In genomic region chr8:84147324-84147766, GRCm38 (mm10) we compare ENCODE assay signal across 8 mouse cellular contexts. TPM values are rescaled to one million over a fixed set of nuclear protein-coding genes. Genes with fewer than 3 reads are reported as not detected.
DNase-seq lines count a peak whose midpoint lies in the region; ATAC-seq and TF ChIP-seq lines count a peak whose summit lies in the region.

No protein-coding gene starts in this region.

- H3K27me3 ChIP-seq in cerebellum, adult 2 months (ENCODE audit: control insufficient read depth, insufficient read depth, low read length), result no peaks in the 10 kb centered on the region
- H3K27me3 ChIP-seq in forebrain, embryonic 14.5 days (replicated peaks; ENCODE audit: control insufficient read depth, insufficient read depth, low read length), result no peaks in the 10 kb centered on the region
- H3K27me3 ChIP-seq in limb, embryonic 10.5 days (ENCODE audit: low read depth, poor library complexity, severe bottlenecking), result no peaks in the 10 kb centered on the region

- peak overlapping the region; percentile 83 for H3K4me2 ChIP-seq in forebrain, embryonic 14.5 days (ENCODE audit: low read length)

- no peak for DNase-seq in cerebellum, adult 2 months
- DNase-seq in cerebellum, adult 11-12 months, result no peak
- no peak for DNase-seq in ES-E14 (ENCODE audit: low read depth, low spot score)
- peak; percentile 10 for DNase-seq in forebrain, embryonic 14.5 days (ENCODE audit: low spot score)
- no peak for DNase-seq in limb, embryonic 10.5 days (ENCODE audit: low spot score)
- no peak for DNase-seq in adrenal gland, postnatal 10 days
- no peak for DNase-seq in thymus, postnatal 36 days

- no peak for TF ChIP-seq CTCF in cerebellum, adult 2 months (IDR thresholded peaks at IDR 0.05; ENCODE audit: borderline replicate concordance, insufficient read depth, low read depth, low read length)

- ATAC-seq in forebrain, embryonic 14.5 days, result 0 out of 2 replicates have a peak, but pooled peaks have one; percentile 14
- peak; percentile 22 for ATAC-seq in megakaryocyte-erythroid progenitor cell, adult 5-6 weeks (replicated peaks; ENCODE audit: low FRiP score, low TSS enrichment, poor library complexity, severe bottlenecking)

- no peak overlapping the region; the same call in 1 of the 2 replicates for H3K27ac ChIP-seq in cerebellum, adult 2 months (ENCODE audit: insufficient read depth, low read length)
- H3K27ac ChIP-seq in ES-E14 (ENCODE audit: insufficient read depth, low read depth, low read length, poor library complexity, severe bottlenecking), result peak overlapping the region; percentile 19; the same call in 1 of the 2 replicates
- H3K27ac ChIP-seq in forebrain, embryonic 14.5 days (ENCODE audit: low read depth, low read length), result no peak overlapping the region
- H3K27ac ChIP-seq in limb, embryonic 10.5 days, result peak overlapping the region; percentile 89

- H3K9ac ChIP-seq in ES-E14 (ENCODE audit: insufficient read depth, low read depth, low read length, poor library complexity, severe bottlenecking), result peak overlapping the region; percentile 72
- peak overlapping the region; percentile 87 for H3K9ac ChIP-seq in forebrain, embryonic 14.5 days (ENCODE audit: low read length)

- peaks cover 11% of the 10 kb centered on the region for H3K4me1 ChIP-seq in cerebellum, adult 2 months (ENCODE audit: control insufficient read depth, insufficient read depth, low read length)
- H3K4me1 ChIP-seq in ES-E14 (ENCODE audit: control insufficient read depth in 2 of 2, insufficient read depth in 2 of 2, low read length in 2 of 2, poor library complexity in 1 of 2), result peaks cover 3 to 12% of the 10 kb centered on the region in 2 experiments; a peak in 2 of 4 replicates
- peaks cover 11% of the 10 kb centered on the region for H3K4me1 ChIP-seq in forebrain, embryonic 14.5 days (ENCODE audit: control insufficient read depth, insufficient read depth, low read length)
- H3K4me1 ChIP-seq in limb, embryonic 10.5 days, result peaks cover 24% of the 10 kb centered on the region

- no peak for TF ChIP-seq POLR2A in cerebellum, adult 2 months (IDR thresholded peaks at IDR 0.05; ENCODE audit: borderline replicate concordance, insufficient read depth, low read length)

- in situ Hi-C loops in ES-E14 (cut with MboI; ENCODE audit: low sequenced_read_pairs in 2 of 2, unreplicated experiment in 2 of 2), result no loop called here

- 6% methylated on average over 14 of the region's 14 CpGs for WGBS in cerebellum, adult 2 months
- 5% methylated on average over 14 of the region's 14 CpGs for WGBS in forebrain, embryonic 14.5 days
- 6% methylated on average over 14 of the region's 14 CpGs for WGBS in limb, embryonic 10.5 days

- peaks cover 14% of the 10 kb centered on the region; the same call in 1 of the 2 replicates for H3K36me3 ChIP-seq in ES-E14 (ENCODE audit: control insufficient read depth, insufficient read depth, low read length, poor library complexity, severe bottlenecking)
- H3K36me3 ChIP-seq in forebrain, embryonic 14.5 days (ENCODE audit: control insufficient read depth, insufficient read depth, low read length), result peaks cover 23% of the 10 kb centered on the region
- H3K36me3 ChIP-seq in limb, embryonic 10.5 days, result peaks cover 32% of the 10 kb centered on the region

- H3K4me3 ChIP-seq in cerebellum, adult 2 months (replicated peaks; ENCODE audit: insufficient read depth, low read depth, low read length), result peak overlapping the region; percentile 57
- peak overlapping the region; percentile 70 to 77 for H3K4me3 ChIP-seq in ES-E14 (ENCODE audit: insufficient read depth in 1 of 2, low read depth in 1 of 2, low read length in 2 of 2, poor library complexity in 1 of 2, severe bottlenecking in 1 of 2)
- H3K4me3 ChIP-seq in forebrain, embryonic 14.5 days (ENCODE audit: low read depth, low read length), result peak overlapping the region; percentile 69
- H3K4me3 ChIP-seq in limb, embryonic 10.5 days, result peak overlapping the region; percentile 72

- no peaks in the 10 kb centered on the region for H3K9me3 ChIP-seq in ES-E14 (ENCODE audit: control insufficient read depth, insufficient read depth, low read depth, low read length)
- no peaks in the 10 kb centered on the region for H3K9me3 ChIP-seq in forebrain, embryonic 14.5 days (replicated peaks; ENCODE audit: control insufficient read depth, low read length)
- no peaks in the 10 kb centered on the region for H3K9me3 ChIP-seq in limb, embryonic 10.5 days (replicated peaks)

TF ChIP-seq in ES-E14, 5 proteins besides CTCF, POLR2A, EP300 and RAD21:
- TF ChIP-seq ZNF384 (IDR thresholded peaks at IDR 0.05; ENCODE audit: low read depth, low read length) (no peak), ZC3H11A (IDR thresholded peaks at IDR 0.05; ENCODE audit: borderline replicate concordance, low read depth, low read length) (no peak), MAFK (IDR thresholded peaks at IDR 0.05; ENCODE audit: insufficient read depth, low read depth, low read length) (no peak), CHD2 (IDR thresholded peaks at IDR 0.05; ENCODE audit: low read depth, low read length) (no peak), HCFC1 (IDR thresholded peaks at IDR 0.05; ENCODE audit: borderline replicate concordance, insufficient read depth, low read length) (no peak)

RNA-seq across cellular contexts. Expression of gene Cc2d1a, which starts 0.4 kb away (rescaled TPM):
- 40.4 and 45.1 TPM in 2 replicates for polyA plus RNA-seq in cerebellum, adult 2 months (2012; rRNA removed)
- 17.7 and 18.9 TPM in 2 replicates for total RNA-seq in ES-E14 (2012; rRNA removed)
- 14.7 and 21.7 TPM in 2 replicates for polyA plus RNA-seq in forebrain, embryonic 14.5 days (2014; fragmentation: Nextera tagmentation; extraction: Ambion mirVana)
- 22.6 and 24.8 TPM in 2 replicates for polyA plus RNA-seq in limb, embryonic 10.5 days (2016; fragmentation: Nextera tagmentation; extraction: Ambion mirVana)
- total RNA-seq in megakaryocyte-erythroid progenitor cell, adult 5-6 weeks (2014; fragmentation: Nextera tagmentation), result 8.6 and 10.7 TPM in 2 replicates
- 3.2 and 6.9 TPM in 2 replicates for total RNA-seq in megakaryocyte-erythroid progenitor cell, adult 5-6 weeks (2017)
- total RNA-seq in adrenal gland, postnatal 10 days (2021), result 10 to 100 TPM; 18.6 to 27.0 TPM

RNA-seq across cellular contexts. Expression of gene 4930432K21Rik, which starts 0.5 kb away (rescaled TPM):
- polyA plus RNA-seq in cerebellum, adult 2 months (2012; rRNA removed), result 2.7 and 3.2 TPM in 2 replicates
- total RNA-seq in ES-E14 (2012; rRNA removed), result 4.9 TPM in 2 replicates
- 1.7 and 2.3 TPM in 2 replicates for polyA plus RNA-seq in forebrain, embryonic 14.5 days (2014; fragmentation: Nextera tagmentation; extraction: Ambion mirVana)
- 1.5 and 2.3 TPM in 2 replicates for polyA plus RNA-seq in limb, embryonic 10.5 days (2016; fragmentation: Nextera tagmentation; extraction: Ambion mirVana)
- 0.49 and 0.50 TPM in 2 replicates for total RNA-seq in megakaryocyte-erythroid progenitor cell, adult 5-6 weeks (2014; fragmentation: Nextera tagmentation)
- 1.1 and 1.7 TPM in 2 replicates for total RNA-seq in megakaryocyte-erythroid progenitor cell, adult 5-6 weeks (2017)
- under 1 TPM; 0.36 to 0.79 TPM for total RNA-seq in adrenal gland, postnatal 10 days (2021)

RNA-seq across cellular contexts. Expression of gene Podnl1, which starts 21.6 kb away (rescaled TPM):
- 0.14 and 0.20 TPM in 2 replicates for polyA plus RNA-seq in cerebellum, adult 2 months (2012; rRNA removed)
- 1.5 and 2.0 TPM in 2 replicates for total RNA-seq in ES-E14 (2012; rRNA removed)
- polyA plus RNA-seq in forebrain, embryonic 14.5 days (2014; fragmentation: Nextera tagmentation; extraction: Ambion mirVana), result 0.22 and 0.23 TPM in 2 replicates
- polyA plus RNA-seq in limb, embryonic 10.5 days (2016; fragmentation: Nextera tagmentation; extraction: Ambion mirVana), result 0.29 TPM in 1 of 2 replicates, not detected in the other
- total RNA-seq in megakaryocyte-erythroid progenitor cell, adult 5-6 weeks (2014; fragmentation: Nextera tagmentation), result 0.79 TPM in 1 of 2 replicates, not detected in the other
- total RNA-seq in megakaryocyte-erythroid progenitor cell, adult 5-6 weeks (2017), result 0.14 TPM in 1 of 2 replicates, not detected in the other
- 1 to 10 TPM in 1 of 2 experiments, under 1 TPM in 1; 1.00 to 1.8 TPM for total RNA-seq in adrenal gland, postnatal 10 days (2021)

RNA-seq across cellular contexts. Expression of gene Nanos3, which starts 37.7 kb away (rescaled TPM):
- 2.3 and 2.8 TPM in 2 replicates for polyA plus RNA-seq in cerebellum, adult 2 months (2012; rRNA removed)
- total RNA-seq in ES-E14 (2012; rRNA removed), result 7.0 and 9.9 TPM in 2 replicates
- 4.5 and 8.3 TPM in 2 replicates for polyA plus RNA-seq in forebrain, embryonic 14.5 days (2014; fragmentation: Nextera tagmentation; extraction: Ambion mirVana)
- polyA plus RNA-seq in limb, embryonic 10.5 days (2016; fragmentation: Nextera tagmentation; extraction: Ambion mirVana), result 3.1 and 3.2 TPM in 2 replicates
- total RNA-seq in megakaryocyte-erythroid progenitor cell, adult 5-6 weeks (2014; fragmentation: Nextera tagmentation), result 2.9 and 5.0 TPM in 2 replicates
- total RNA-seq in megakaryocyte-erythroid progenitor cell, adult 5-6 weeks (2017), result not detected in 2 replicates
- total RNA-seq in adrenal gland, postnatal 10 days (2021), result 1 to 10 TPM in 1 of 2 experiments, under 1 TPM in 1; 0.96 to 2.3 TPM

RNA-seq across cellular contexts. Expression of gene Dcaf15, which starts 42.8 kb away (rescaled TPM):
- 39.0 and 44.7 TPM in 2 replicates for polyA plus RNA-seq in cerebellum, adult 2 months (2012; rRNA removed)
- 53.5 and 62.0 TPM in 2 replicates for total RNA-seq in ES-E14 (2012; rRNA removed)
- 15.8 and 17.8 TPM in 2 replicates for polyA plus RNA-seq in forebrain, embryonic 14.5 days (2014; fragmentation: Nextera tagmentation; extraction: Ambion mirVana)
- 20.2 and 20.8 TPM in 2 replicates for polyA plus RNA-seq in limb, embryonic 10.5 days (2016; fragmentation: Nextera tagmentation; extraction: Ambion mirVana)
- 27.0 and 27.3 TPM in 2 replicates for total RNA-seq in megakaryocyte-erythroid progenitor cell, adult 5-6 weeks (2014; fragmentation: Nextera tagmentation)
- 14.1 and 16.3 TPM in 2 replicates for total RNA-seq in megakaryocyte-erythroid progenitor cell, adult 5-6 weeks (2017)
- 10 to 100 TPM; 17.7 to 20.6 TPM for total RNA-seq in adrenal gland, postnatal 10 days (2021)

Comparison
In these comparisons a context has a peak if more than half of its experiments do, and no peak if none do; other contexts are left out.
1. H3K27ac ChIP-seq: peak in ES-E14 (single experiment) and limb, embryonic 10.5 days (single experiment); none in cerebellum, adult 2 months (single experiment) and forebrain, embryonic 14.5 days (single experiment).
2. Peak in every context shown above with its lines, with median percentiles within 50 percentile points of each other: H3K4me3 ChIP-seq.